Mouse (Mus musculus): ENCODE measurements at regions not wholly inside any gene's neighbourhood (a gene's known extent, or its start where the extent isn't known, plus 50 kb on each side); places are given as distances from the start of the nearest gene placed in this dataset.

- no peak for DNase-seq
Measured at GRCm38 (mm10) chr3:151366707-151367306, 70.9 kb upstream of the Adgrl4 start.

- peak; percentile 7 for DNase-seq
Measured at GRCm38 (mm10) chr3:151383326-151384019, 54.2 kb upstream of the Adgrl4 start.

- DNase-seq: no peak
Measured at GRCm38 (mm10) chr3:151384850-151385249, 52.8 kb upstream of the Adgrl4 start.

- peak; percentile 1 for DNase-seq
Measured at GRCm38 (mm10) chr3:151386103-151386502, 51.6 kb upstream of the Adgrl4 start.

Data from lung, postnatal 36 days (tissue).